In genomic region chr5:67815572-67816325, GRCm38 (mm10) we compare ENCODE assay signal across 8 mouse cellular contexts. TPM values are rescaled to one million over a fixed set of nuclear protein-coding genes. Genes with fewer than 3 reads are reported as not detected.
A peak's percentile ranks its signal among the peaks of the same experiment; 100 is the strongest.
DNase-seq lines count a peak whose midpoint lies in the region; TF ChIP-seq lines count a peak whose summit lies in the region.

No protein-coding gene starts in this region.

- WGBS in limb, embryonic 10.5 days = 68% methylated on average over 16 of the region's 16 CpGs

- H3K27ac ChIP-seq in limb, embryonic 10.5 days = peak overlapping the region; percentile 5; the same call in 1 of the 2 replicates

- TF ChIP-seq CTCF in E14TG2a.4 (conservative IDR thresholded peaks at IDR 0.05; ENCODE audit: low read length) = no peak

- intact Hi-C loops in heart, postnatal 25 days (cut with DNase I) = no loop called here

- H3K9me3 ChIP-seq in E14TG2a.4 (ENCODE audit: low read length) = no peaks in the 10 kb centered on the region
- H3K9me3 ChIP-seq in limb, embryonic 10.5 days (replicated peaks) = no peaks in the 10 kb centered on the region

- no peaks in the 10 kb centered on the region for H3K27me3 ChIP-seq in E14TG2a.4 (ENCODE audit: insufficient read depth, low read length)
- H3K27me3 ChIP-seq in limb, embryonic 10.5 days (ENCODE audit: low read depth, poor library complexity, severe bottlenecking) = no peaks in the 10 kb centered on the region

- H3K36me3 ChIP-seq in E14TG2a.4 (ENCODE audit: insufficient read depth, low read length) = peaks cover 4% of the 10 kb centered on the region
- no peaks in the 10 kb centered on the region for H3K36me3 ChIP-seq in limb, embryonic 10.5 days

- DNase-seq in heart, adult 8-10 months (ENCODE audit: low spot score) = peak; percentile 34
- DNase-seq in heart, postnatal 25 days (ENCODE audit: low spot score) = no peak
- peak; percentile 46 to 68 for DNase-seq in cerebellum, postnatal 25 days
- DNase-seq in limb, embryonic 10.5 days (ENCODE audit: low spot score) = no peak
- DNase-seq in right cerebral cortex, postnatal 14 days = peak; percentile 22
- no peak for DNase-seq in B cell, adult 2 months
- DNase-seq in urinary bladder, postnatal 25 days (ENCODE audit: low spot score) = no peak

- peaks cover 12% of the 10 kb centered on the region for H3K4me1 ChIP-seq in E14TG2a.4 (replicated peaks; ENCODE audit: low read depth, low read length)
- H3K4me1 ChIP-seq in limb, embryonic 10.5 days = peaks cover 7% of the 10 kb centered on the region; the same call in 1 of the 2 replicates

- peak overlapping the region; percentile 17; the same call in 1 of the 2 replicates for H3K4me3 ChIP-seq in E14TG2a.4 (replicated peaks; ENCODE audit: low read length)
- no peak overlapping the region for H3K4me3 ChIP-seq in limb, embryonic 10.5 days

RNA-seq across cellular contexts. Expression of gene Atp8a1, which starts 31.5 kb away (rescaled TPM):
- total RNA-seq in heart, adult 8-10 months (2022) = 10 to 100 TPM; 24.5 to 29.8 (median 26.1) TPM
- total RNA-seq in heart, postnatal 25 days (2021) = 10 to 100 TPM; 20.1 to 21.2 TPM
- 5.0 and 5.5 TPM in 2 replicates for polyA plus RNA-seq in limb, embryonic 10.5 days (2016; fragmentation: Nextera tagmentation; extraction: Ambion mirVana)

Comparison
In these comparisons a context has a peak if more than half of its experiments do, and no peak if none do; other contexts are left out.
1. DNase-seq: peak in heart, adult 8-10 months (single experiment), cerebellum, postnatal 25 days (2 of 2) and right cerebral cortex, postnatal 14 days (single experiment); none in heart, postnatal 25 days (single experiment), limb, embryonic 10.5 days (single experiment), B cell, adult 2 months (0 of 2) and urinary bladder, postnatal 25 days (single experiment).